Mouse (Mus musculus): ENCODE measurements around the gene Atxn2. TPM values are rescaled to one million over a fixed set of nuclear protein-coding genes. Genes with fewer than 3 reads are reported as not detected.

Gene Atxn2
- polyA plus RNA-seq, 1 experiment, result 205 TPM

DNA sequence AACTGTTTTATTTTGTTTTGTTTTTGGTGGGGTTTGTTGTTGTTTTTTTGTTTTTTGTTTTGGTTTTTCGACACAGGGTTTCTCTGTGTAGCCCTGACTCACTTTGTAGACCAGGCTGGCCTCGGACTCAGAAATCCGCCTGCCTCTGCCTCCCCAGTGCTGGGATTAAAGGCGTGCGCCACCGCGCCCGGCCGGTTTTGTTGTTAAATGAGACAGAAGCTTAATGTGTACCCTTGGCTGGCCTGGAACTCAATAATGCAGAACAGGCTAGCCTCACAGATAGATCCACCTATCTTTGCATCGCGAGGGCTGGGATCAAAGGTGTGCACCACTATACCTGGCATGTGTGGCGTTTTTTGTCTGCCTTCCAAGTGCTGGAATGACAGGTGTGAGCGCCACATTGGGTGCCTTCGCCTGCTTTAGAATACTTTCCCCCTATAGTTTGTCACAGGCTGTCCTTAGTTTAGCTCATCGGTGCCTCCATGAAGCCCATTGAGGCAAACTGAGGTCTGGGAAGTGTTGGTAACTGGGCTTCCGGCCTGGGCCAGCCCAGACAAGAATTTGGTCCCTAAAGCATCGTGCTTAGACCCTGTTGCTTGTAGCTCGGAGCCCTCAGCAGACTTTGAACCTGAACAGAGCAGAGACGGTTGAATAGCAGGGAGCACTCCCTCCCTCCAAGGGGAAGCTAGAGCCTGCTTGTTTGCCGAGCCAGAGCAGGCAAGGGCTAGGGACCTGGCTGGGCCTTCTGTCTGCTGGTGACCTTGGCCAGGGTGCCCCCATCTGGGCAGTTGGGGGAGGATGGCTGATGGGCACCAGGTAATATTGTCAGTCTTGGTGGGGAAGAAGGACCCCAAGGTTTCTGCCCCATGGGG lies 138.6 kb downstream of the Atxn2 start:
- TF ChIP-seq CTCF (IDR thresholded peaks at IDR 0.05; ENCODE audit: borderline replicate concordance, control insufficient read depth, extremely low read depth, insufficient read depth, low read length, poor library complexity) (no peak), POLR2A (IDR thresholded peaks at IDR 0.05; ENCODE audit: control insufficient read depth, extremely low read depth, insufficient read depth, low read length, poor library complexity) (no peak)
- peaks cover 7% of the 10 kb centered on the region for H3K36me3 ChIP-seq (ENCODE audit: control insufficient read depth, insufficient read depth, low read length)
- DNase-seq, result no peak
- H3K27me3 ChIP-seq (ENCODE audit: control insufficient read depth, insufficient read depth, low read length), result no peaks in the 10 kb centered on the region
- H3K27ac ChIP-seq (ENCODE audit: control insufficient read depth, insufficient read depth, low read length), result no peak overlapping the region
- peaks cover 25% of the 10 kb centered on the region for H3K4me1 ChIP-seq (replicated peaks; ENCODE audit: control insufficient read depth, insufficient read depth, low read length)
- WGBS, result 71% methylated on average over 20 of the region's 20 CpGs
- H3K4me3 ChIP-seq (ENCODE audit: control insufficient read depth, insufficient read depth, low read length), result peak overlapping the region; percentile 89

DNA sequence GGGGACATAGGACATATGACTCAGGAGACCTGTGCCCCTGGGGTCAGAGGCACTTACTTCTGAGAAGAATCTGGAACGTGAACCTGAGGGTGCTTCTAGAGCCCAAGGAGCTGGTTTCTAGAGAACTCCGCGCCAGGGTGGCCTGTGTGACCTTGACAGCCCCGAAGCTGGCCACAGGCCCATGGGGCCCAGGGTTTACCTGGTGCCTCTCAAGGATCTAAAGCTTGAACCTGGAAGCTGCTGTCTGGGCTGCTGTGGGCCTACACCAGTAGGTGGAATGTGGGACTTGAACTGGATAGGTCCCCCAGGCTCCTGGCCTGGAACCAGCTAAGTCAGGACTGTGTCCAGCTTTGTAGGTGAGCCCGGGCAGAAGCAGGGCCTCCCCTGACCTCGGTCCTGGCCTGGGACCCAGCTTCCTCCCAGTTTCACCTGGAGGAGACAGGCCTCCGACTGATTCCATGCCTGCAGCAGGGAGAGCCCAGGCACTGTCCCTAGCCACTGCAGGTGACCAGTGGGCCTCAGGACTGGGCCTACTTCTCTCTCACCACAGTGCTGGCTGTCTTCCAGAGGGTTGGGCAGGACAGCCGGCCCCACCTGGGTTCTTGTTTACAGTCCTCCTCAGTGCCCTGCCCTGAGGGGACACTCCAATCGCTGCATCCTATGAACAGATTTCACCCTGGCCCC lies 142.4 kb downstream of the Atxn2 start:
- H3K27ac ChIP-seq (ENCODE audit: control insufficient read depth, insufficient read depth, low read length), result no peak overlapping the region
- H3K27me3 ChIP-seq (ENCODE audit: control insufficient read depth, insufficient read depth, low read length), result no peaks in the 10 kb centered on the region
- TF ChIP-seq POLR2A (IDR thresholded peaks at IDR 0.05; ENCODE audit: control insufficient read depth, extremely low read depth, insufficient read depth, low read length, poor library complexity) (no peak), CTCF (IDR thresholded peaks at IDR 0.05; ENCODE audit: borderline replicate concordance, control insufficient read depth, extremely low read depth, insufficient read depth, low read length, poor library complexity) (no peak)
- H3K36me3 ChIP-seq (ENCODE audit: control insufficient read depth, insufficient read depth, low read length), result peaks cover 7% of the 10 kb centered on the region
- 93% methylated on average over 9 of the region's 9 CpGs for WGBS
- H3K4me1 ChIP-seq (replicated peaks; ENCODE audit: control insufficient read depth, insufficient read depth, low read length), result peaks cover 18% of the 10 kb centered on the region
- no peak overlapping the region for H3K4me3 ChIP-seq (ENCODE audit: control insufficient read depth, insufficient read depth, low read length)
- no peak for DNase-seq

GRCm38 (mm10) chr5:121854768-121855167 lies 143.6 kb downstream of the Atxn2 start:
- Histone ChIP-seq H3K36me3 (ENCODE audit: control insufficient read depth, insufficient read depth, low read length) (peaks cover 7% of the 10 kb centered on the region), H3K27me3 (ENCODE audit: control insufficient read depth, insufficient read depth, low read length) (no peaks in the 10 kb centered on the region), H3K4me3 (ENCODE audit: control insufficient read depth, insufficient read depth, low read length) (no peak overlapping the region), H3K4me1 (replicated peaks; ENCODE audit: control insufficient read depth, insufficient read depth, low read length) (peaks cover 15% of the 10 kb centered on the region), H3K27ac (ENCODE audit: control insufficient read depth, insufficient read depth, low read length) (no peak overlapping the region)
- TF ChIP-seq POLR2A (IDR thresholded peaks at IDR 0.05; ENCODE audit: control insufficient read depth, extremely low read depth, insufficient read depth, low read length, poor library complexity) (no peak), CTCF (IDR thresholded peaks at IDR 0.05; ENCODE audit: borderline replicate concordance, control insufficient read depth, extremely low read depth, insufficient read depth, low read length, poor library complexity) (no peak)
- 91% methylated on average over 10 of the region's 10 CpGs for WGBS
- no peak for DNase-seq

- H3K4me3 ChIP-seq (ENCODE audit: control insufficient read depth, insufficient read depth, low read length), result no peak overlapping the region
- WGBS, result 89% methylated on average over 11 of the region's 11 CpGs
- DNase-seq, result no peak
- no peak overlapping the region for H3K27ac ChIP-seq (ENCODE audit: control insufficient read depth, insufficient read depth, low read length)
- H3K36me3 ChIP-seq (ENCODE audit: control insufficient read depth, insufficient read depth, low read length), result peaks cover 7% of the 10 kb centered on the region
- H3K4me1 ChIP-seq (replicated peaks; ENCODE audit: control insufficient read depth, insufficient read depth, low read length), result no peaks in the 10 kb centered on the region
- H3K27me3 ChIP-seq (ENCODE audit: control insufficient read depth, insufficient read depth, low read length), result no peaks in the 10 kb centered on the region
- TF ChIP-seq POLR2A (IDR thresholded peaks at IDR 0.05; ENCODE audit: control insufficient read depth, extremely low read depth, insufficient read depth, low read length, poor library complexity), result no peak
- TF ChIP-seq CTCF (IDR thresholded peaks at IDR 0.05; ENCODE audit: borderline replicate concordance, control insufficient read depth, extremely low read depth, insufficient read depth, low read length, poor library complexity), result no peak
These were observed 145.6 kb downstream of the Atxn2 start for GRCm38 (mm10) chr5:121856740-121857139.

DNA sequence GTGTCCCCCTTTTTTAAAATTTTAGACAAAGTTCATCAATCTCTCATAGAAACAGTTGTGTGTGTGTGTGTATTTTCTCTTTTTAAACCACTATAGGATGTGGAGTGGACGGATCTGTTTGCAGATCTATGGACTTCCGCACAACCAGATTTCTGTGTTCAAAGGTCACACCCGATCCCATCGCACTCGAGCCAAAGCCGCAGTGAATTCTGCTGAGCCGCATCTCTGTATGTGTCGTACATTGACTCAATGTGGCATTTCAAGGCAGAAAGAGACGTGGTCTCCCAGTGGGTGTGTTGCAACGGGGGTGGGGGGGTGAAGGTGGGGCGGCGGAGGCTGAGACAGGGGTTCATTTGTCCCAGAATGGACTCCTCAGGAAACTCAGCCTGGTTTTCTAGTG lies 147.3 kb downstream of the Atxn2 start:
- Histone ChIP-seq H3K4me1 (replicated peaks; ENCODE audit: control insufficient read depth, insufficient read depth, low read length) (no peaks in the 10 kb centered on the region), H3K27me3 (ENCODE audit: control insufficient read depth, insufficient read depth, low read length) (no peaks in the 10 kb centered on the region), H3K36me3 (ENCODE audit: control insufficient read depth, insufficient read depth, low read length) (peaks cover 4% of the 10 kb centered on the region), H3K4me3 (ENCODE audit: control insufficient read depth, insufficient read depth, low read length) (no peak overlapping the region), H3K27ac (ENCODE audit: control insufficient read depth, insufficient read depth, low read length) (no peak overlapping the region)
- WGBS, result 92% methylated on average over 12 of the region's 12 CpGs
- DNase-seq, result no peak
- no peak for TF ChIP-seq CTCF (IDR thresholded peaks at IDR 0.05; ENCODE audit: borderline replicate concordance, control insufficient read depth, extremely low read depth, insufficient read depth, low read length, poor library complexity)
- no peak for TF ChIP-seq POLR2A (IDR thresholded peaks at IDR 0.05; ENCODE audit: control insufficient read depth, extremely low read depth, insufficient read depth, low read length, poor library complexity)

- H3K4me1 ChIP-seq (replicated peaks; ENCODE audit: control insufficient read depth, insufficient read depth, low read length), result no peaks in the 10 kb centered on the region
- no peaks in the 10 kb centered on the region for H3K27me3 ChIP-seq (ENCODE audit: control insufficient read depth, insufficient read depth, low read length)
- no peak overlapping the region for H3K4me3 ChIP-seq (ENCODE audit: control insufficient read depth, insufficient read depth, low read length)
- no peak overlapping the region for H3K27ac ChIP-seq (ENCODE audit: control insufficient read depth, insufficient read depth, low read length)
- TF ChIP-seq POLR2A (IDR thresholded peaks at IDR 0.05; ENCODE audit: control insufficient read depth, extremely low read depth, insufficient read depth, low read length, poor library complexity) (no peak), CTCF (IDR thresholded peaks at IDR 0.05; ENCODE audit: borderline replicate concordance, control insufficient read depth, extremely low read depth, insufficient read depth, low read length, poor library complexity) (no peak)
- H3K36me3 ChIP-seq (ENCODE audit: control insufficient read depth, insufficient read depth, low read length), result no peaks in the 10 kb centered on the region
- 61% methylated on average over 5 of the region's 5 CpGs for WGBS
- no peak for DNase-seq
These were observed 150.8 kb downstream of the Atxn2 start for GRCm38 (mm10) chr5:121861964-121862363.

All from thymus, adult 2 months (tissue).